27 mouse cellular contexts compared by ENCODE assay signal in the genomic region with DNA sequence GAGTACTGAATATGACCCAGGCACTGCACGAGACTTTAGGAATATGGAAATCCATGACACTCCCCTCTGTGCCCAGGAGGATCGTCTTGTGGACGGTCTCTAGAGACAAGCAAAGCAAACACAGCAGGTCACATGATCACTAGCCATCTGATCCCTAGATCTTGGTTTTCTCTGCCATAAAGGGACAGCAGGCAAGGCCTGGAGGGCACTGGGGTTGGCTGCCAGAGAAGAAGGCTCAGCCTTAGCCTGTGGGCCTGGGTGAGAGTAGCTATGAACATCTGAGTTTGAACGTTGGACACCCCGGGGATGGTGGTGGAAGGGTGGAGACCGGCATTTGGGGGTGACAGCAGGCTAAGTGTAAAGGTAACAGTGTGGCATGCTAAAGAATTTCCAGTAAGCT. TPM values are rescaled to one million over a fixed set of nuclear protein-coding genes. Genes with fewer than 3 reads are reported as not detected.
A peak's percentile ranks its signal among the peaks of the same experiment; 100 is the strongest.
DNase-seq lines count a peak whose midpoint lies in the region; ATAC-seq lines count a peak whose summit lies in the region.
"Had no signal": no experiment of that assay in that cellular context is flagged by ENCODE, and none has a peak within 500 bp of the region (broad histone marks: within the 10 kb centered on the region; RNA-seq: fewer than 3 reads in every experiment).

No protein-coding gene starts in this region.

- H3K9me3 ChIP-seq in embryonic facial prominence, embryonic 12.5 days: no peaks in the 10 kb centered on the region
- H3K9me3 ChIP-seq in embryonic facial prominence, embryonic 10.5 days: no peaks in the 10 kb centered on the region
- H3K9me3 ChIP-seq in midbrain, embryonic 13.5 days: no peaks in the 10 kb centered on the region
- H3K9me3 ChIP-seq in midbrain, embryonic 11.5 days (ENCODE audit: control insufficient read depth, low read length): no peaks in the 10 kb centered on the region
- no peaks in the 10 kb centered on the region for H3K9me3 ChIP-seq in hindbrain, embryonic 13.5 days
- no peaks in the 10 kb centered on the region for H3K9me3 ChIP-seq in neural tube, embryonic 14.5 days (ENCODE audit: control insufficient read depth, low read length)
- H3K9me3 ChIP-seq: forebrain, embryonic 15.5 days; heart, embryonic 12.5 days; liver, embryonic 15.5 days had no signal

- no peak overlapping the region for H3K27ac ChIP-seq in embryonic facial prominence, embryonic 12.5 days
- no peak overlapping the region for H3K27ac ChIP-seq in embryonic facial prominence, embryonic 10.5 days (replicated peaks)
- H3K27ac ChIP-seq in midbrain, embryonic 13.5 days: 0 out of 2 replicates have a peak overlapping the region, but pooled peaks have one; percentile 15
- no peak overlapping the region for H3K27ac ChIP-seq in midbrain, embryonic 11.5 days (ENCODE audit: low read depth, low read length)
- H3K27ac ChIP-seq in hindbrain, embryonic 13.5 days: peak overlapping the region; percentile 30; the same call in 1 of the 2 replicates
- H3K27ac ChIP-seq in neural tube, embryonic 14.5 days (ENCODE audit: low read depth, low read length): no peak overlapping the region
- H3K27ac ChIP-seq: forebrain, embryonic 15.5 days; kidney, embryonic 15.5 days; limb, embryonic 12.5 days; liver, embryonic 15.5 days; stomach, postnatal 0 days had no signal

- H3K4me2 ChIP-seq in embryonic facial prominence, embryonic 12.5 days (replicated peaks): no peak overlapping the region
- H3K4me2 ChIP-seq in midbrain, embryonic 13.5 days (replicated peaks): no peak overlapping the region
- no peak overlapping the region for H3K4me2 ChIP-seq in midbrain, embryonic 11.5 days
- no peak overlapping the region for H3K4me2 ChIP-seq in hindbrain, embryonic 13.5 days
- no peak overlapping the region for H3K4me2 ChIP-seq in neural tube, embryonic 14.5 days (ENCODE audit: low read depth, low read length)
- H3K4me2 ChIP-seq: forebrain, embryonic 15.5 days; heart, embryonic 12.5 days; kidney, embryonic 15.5 days; limb, embryonic 12.5 days; liver, embryonic 15.5 days; lung, embryonic 14.5 days had no signal

- no peak overlapping the region for H3K9ac ChIP-seq in embryonic facial prominence, embryonic 12.5 days
- no peak overlapping the region for H3K9ac ChIP-seq in midbrain, embryonic 13.5 days (replicated peaks)
- no peak overlapping the region for H3K9ac ChIP-seq in midbrain, embryonic 11.5 days (ENCODE audit: low read length)
- no peak overlapping the region for H3K9ac ChIP-seq in hindbrain, embryonic 13.5 days
- H3K9ac ChIP-seq in neural tube, embryonic 14.5 days (replicated peaks; ENCODE audit: low read depth, low read length): no peak overlapping the region
- H3K9ac ChIP-seq: forebrain, embryonic 15.5 days; heart, embryonic 12.5 days; kidney, embryonic 15.5 days; limb, embryonic 12.5 days; liver, embryonic 15.5 days; lung, embryonic 14.5 days had no signal

- no peak overlapping the region for H3K4me3 ChIP-seq in embryonic facial prominence, embryonic 12.5 days
- H3K4me3 ChIP-seq in embryonic facial prominence, embryonic 10.5 days: no peak overlapping the region
- no peak overlapping the region for H3K4me3 ChIP-seq in midbrain, embryonic 13.5 days (replicated peaks)
- no peak overlapping the region for H3K4me3 ChIP-seq in midbrain, embryonic 11.5 days (ENCODE audit: low read depth, low read length)
- H3K4me3 ChIP-seq in hindbrain, embryonic 13.5 days: no peak overlapping the region
- no peak overlapping the region for H3K4me3 ChIP-seq in neural tube, embryonic 14.5 days (ENCODE audit: low read depth, low read length)
- H3K4me3 ChIP-seq: forebrain, embryonic 15.5 days; heart, embryonic 12.5 days; kidney, embryonic 15.5 days; limb, embryonic 12.5 days; liver, embryonic 15.5 days had no signal

- 63% methylated on average over 6 of the region's 6 CpGs for WGBS in embryonic facial prominence, embryonic 12.5 days
- 73% methylated on average over 6 of the region's 6 CpGs for WGBS in embryonic facial prominence, embryonic 10.5 days
- 69% methylated on average over 6 of the region's 6 CpGs for WGBS in midbrain, embryonic 13.5 days
- WGBS in midbrain, embryonic 11.5 days: 76% methylated on average over 6 of the region's 6 CpGs
- WGBS in hindbrain, embryonic 13.5 days: 57% methylated on average over 6 of the region's 6 CpGs
- WGBS in neural tube, embryonic 14.5 days: 55% methylated on average over 6 of the region's 6 CpGs

- no peaks in the 10 kb centered on the region for H3K27me3 ChIP-seq in embryonic facial prominence, embryonic 12.5 days
- H3K27me3 ChIP-seq in embryonic facial prominence, embryonic 10.5 days (replicated peaks; ENCODE audit: low read depth, poor library complexity, severe bottlenecking): no peaks in the 10 kb centered on the region
- H3K27me3 ChIP-seq in midbrain, embryonic 13.5 days: no peaks in the 10 kb centered on the region
- H3K27me3 ChIP-seq in midbrain, embryonic 11.5 days (ENCODE audit: control insufficient read depth, insufficient read depth, low read length): no peaks in the 10 kb centered on the region
- no peaks in the 10 kb centered on the region for H3K27me3 ChIP-seq in hindbrain, embryonic 13.5 days
- H3K27me3 ChIP-seq in neural tube, embryonic 14.5 days (ENCODE audit: control insufficient read depth, insufficient read depth, low read length): no peaks in the 10 kb centered on the region
- H3K27me3 ChIP-seq: forebrain, embryonic 15.5 days; heart, embryonic 12.5 days; kidney, embryonic 15.5 days; limb, embryonic 12.5 days; liver, embryonic 15.5 days had no signal

- no peak for DNase-seq in embryonic facial prominence, embryonic 10.5 days (ENCODE audit: low spot score)
- DNase-seq in midbrain, embryonic 11.5 days (ENCODE audit: low spot score, missing footprints): no peak
- no peak for DNase-seq in layer of hippocampus, postnatal 25 days (ENCODE audit: extremely low spot score in 1 of 2, low spot score in 1 of 2)
- DNase-seq: adrenal gland, postnatal 14 days; cerebellum, adult 11 months; cerebellum, adult 9-11 months; gastrocnemius, postnatal 25 days; heart, adult 18-20 months; heart, postnatal 4 days; kidney, adult 18-20 months; kidney, postnatal 25 days; lung, embryonic 14.5 days; lung, postnatal 14 days; right cerebral cortex, postnatal 4 days; thymus, adult 18-20 months; thymus, postnatal 25 days had no signal

- H3K36me3 ChIP-seq in embryonic facial prominence, embryonic 12.5 days: no peaks in the 10 kb centered on the region
- H3K36me3 ChIP-seq in embryonic facial prominence, embryonic 10.5 days (replicated peaks): no peaks in the 10 kb centered on the region
- no peaks in the 10 kb centered on the region for H3K36me3 ChIP-seq in midbrain, embryonic 13.5 days
- no peaks in the 10 kb centered on the region for H3K36me3 ChIP-seq in midbrain, embryonic 11.5 days (ENCODE audit: control insufficient read depth, insufficient read depth, low read length)
- H3K36me3 ChIP-seq in hindbrain, embryonic 13.5 days: no peaks in the 10 kb centered on the region
- no peaks in the 10 kb centered on the region for H3K36me3 ChIP-seq in neural tube, embryonic 14.5 days (ENCODE audit: control insufficient read depth, insufficient read depth, low read length)
- H3K36me3 ChIP-seq: forebrain, embryonic 15.5 days; heart, embryonic 12.5 days; kidney, embryonic 15.5 days; limb, embryonic 12.5 days; liver, embryonic 15.5 days had no signal

- ATAC-seq in embryonic facial prominence, embryonic 12.5 days (ENCODE audit: insufficient number of reproducible peaks, insufficient read depth, low FRiP score, low TSS enrichment): 0 out of 2 replicates have a peak, but pooled peaks have one; percentile 47
- 0 out of 2 replicates have a peak, but pooled peaks have one; percentile 45 for ATAC-seq in midbrain, embryonic 13.5 days
- no peak for ATAC-seq in midbrain, embryonic 11.5 days (ENCODE audit: low FRiP score)
- ATAC-seq in hindbrain, embryonic 13.5 days (ENCODE audit: low FRiP score): peak; percentile 17; the same call in 1 of the 2 replicates
- peak; percentile 47; the same call in 1 of the 2 replicates for ATAC-seq in neural tube, embryonic 14.5 days (ENCODE audit: low read depth)
- ATAC-seq: CD4-positive, CD25-positive, alpha-beta regulatory T cell, adult 4 months; forebrain, embryonic 15.5 days had no signal

- H3K4me1 ChIP-seq in embryonic facial prominence, embryonic 12.5 days: no peaks in the 10 kb centered on the region
- no peaks in the 10 kb centered on the region for H3K4me1 ChIP-seq in embryonic facial prominence, embryonic 10.5 days
- H3K4me1 ChIP-seq in midbrain, embryonic 13.5 days (replicated peaks): peaks cover 16% of the 10 kb centered on the region
- H3K4me1 ChIP-seq in midbrain, embryonic 11.5 days (ENCODE audit: control insufficient read depth, insufficient read depth, low read length): 0 out of 2 replicates have a peak, but pooled peaks cover 2% of the 10 kb centered on the region
- peaks cover 34% of the 10 kb centered on the region for H3K4me1 ChIP-seq in hindbrain, embryonic 13.5 days (replicated peaks)
- H3K4me1 ChIP-seq in neural tube, embryonic 14.5 days (ENCODE audit: control insufficient read depth, insufficient read depth, low read length): peaks cover 11% of the 10 kb centered on the region
- H3K4me1 ChIP-seq: heart, embryonic 12.5 days; kidney, embryonic 15.5 days; limb, embryonic 12.5 days; liver, embryonic 15.5 days had no signal

RNA-seq across cellular contexts. Expression of a gene that starts 11.4 kb away (rescaled TPM):
- polyA plus RNA-seq in embryonic facial prominence, embryonic 12.5 days (2016; fragmentation: Nextera tagmentation; extraction: Ambion mirVana): 4.3 and 5.4 TPM in 2 replicates
- 4.7 and 6.2 TPM in 2 replicates for polyA plus RNA-seq in embryonic facial prominence, embryonic 10.5 days (2016; fragmentation: Nextera tagmentation; extraction: Ambion mirVana)
- 62.3 and 66.8 TPM in 2 replicates for polyA plus RNA-seq in midbrain, embryonic 13.5 days (2015; fragmentation: Nextera tagmentation; extraction: Ambion mirVana)
- 15.0 and 20.4 TPM in 2 replicates for polyA plus RNA-seq in midbrain, embryonic 11.5 days (2014; fragmentation: Nextera tagmentation; extraction: Ambion mirVana)
- polyA plus RNA-seq in hindbrain, embryonic 13.5 days (2015; fragmentation: Nextera tagmentation; extraction: Ambion mirVana): 68.0 and 70.2 TPM in 2 replicates
- polyA plus RNA-seq in neural tube, embryonic 14.5 days (2014; fragmentation: Nextera tagmentation; extraction: Ambion mirVana): 78.2 and 99.6 TPM in 2 replicates
- total RNA-seq in layer of hippocampus, postnatal 25 days (2021): 100 to 1,000 TPM; 124 to 128 TPM

Comparison
In these comparisons a context has a peak if more than half of its experiments do, and no peak if none do; other contexts are left out.
1. H3K27ac ChIP-seq: peak in midbrain, embryonic 13.5 days (single experiment) and hindbrain, embryonic 13.5 days (single experiment); none in embryonic facial prominence, embryonic 12.5 days (single experiment), embryonic facial prominence, embryonic 10.5 days (single experiment), midbrain, embryonic 11.5 days (single experiment) and neural tube, embryonic 14.5 days (single experiment).